Mouse (Mus musculus) ES-E14 (cell line): Measurements from ENCODE around the gene Cldn10. TPM values are rescaled to one million over a fixed set of nuclear protein-coding genes. Genes with fewer than 3 reads are reported as not detected.

Experiments
- DNase-seq: peaks from one replicate; pipeline ENCODE4 v3.0.0-alpha.2; 2013; ENCODE audit warnings: low read depth, low spot score
- H3K27ac ChIP-seq: 2 replicates; pipeline ENCODE4 v1.5.1; 2012; ENCODE audit warnings: low read depth, mild to moderate bottlenecking, low read length, moderate library complexity, mixed read lengths; ENCODE audit not compliant: poor library complexity, insufficient read depth, severe bottlenecking
- H3K36me3 ChIP-seq: 2 replicates; pipeline ENCODE4 v1.6.1; 2012; ENCODE audit warnings: mild to moderate bottlenecking, low read length, moderate library complexity, mixed read lengths; ENCODE audit not compliant: control insufficient read depth, poor library complexity, insufficient read depth, severe bottlenecking
- H3K4me1 ChIP-seq, 2 experiments: fragments of 150-350 bp in 1 of 2; sonication (generic) in 1 of 2; 2 replicates each; pipeline ENCODE4 v1.6.1; 2012; ENCODE audit warnings: low read length in 2 of 2, mild to moderate bottlenecking in 1 of 2, mixed read lengths in 1 of 2; ENCODE audit not compliant: control insufficient read depth in 2 of 2, insufficient read depth in 2 of 2, poor library complexity in 1 of 2
- H3K4me3 ChIP-seq, 2 experiments: fragments of 150-350 bp in 1 of 2; sonication (generic) in 1 of 2; 2 replicates each; pipeline ENCODE4 v1.5.1; 2012; ENCODE audit warnings: low read length in 2 of 2, low read depth in 1 of 2, mild to moderate bottlenecking in 1 of 2, mixed read lengths in 1 of 2; ENCODE audit not compliant: insufficient read depth in 1 of 2, poor library complexity in 1 of 2, severe bottlenecking in 1 of 2
- H3K9ac ChIP-seq: 2 replicates; pipeline ENCODE4 v1.6.1; 2012; ENCODE audit warnings: low read depth, mild to moderate bottlenecking, low read length, mixed read lengths; ENCODE audit not compliant: poor library complexity, insufficient read depth, severe bottlenecking
- H3K9me3 ChIP-seq: fragments of 150-350 bp; sonication (generic); 2 replicates; pipeline ENCODE4 v1.6.1; 2012; ENCODE audit warnings: low read depth, mild to moderate bottlenecking, low read length; ENCODE audit not compliant: control insufficient read depth, insufficient read depth
- CHD2 ChIP-seq: IDR thresholded peaks from 2 replicates; pipeline ENCODE4 v1.6.1; 2014; ENCODE audit warnings: mild to moderate bottlenecking, low read depth, low read length, inconsistent platforms
- HCFC1 ChIP-seq: IDR thresholded peaks from 2 replicates; pipeline ENCODE4 v1.6.1; 2012; ENCODE audit warnings: low read length, inconsistent platforms, borderline replicate concordance; ENCODE audit not compliant: insufficient read depth
- MAFK ChIP-seq: IDR thresholded peaks from 2 replicates; pipeline ENCODE4 v1.6.1; 2014; ENCODE audit warnings: mild to moderate bottlenecking, low read depth, low read length, inconsistent platforms; ENCODE audit not compliant: insufficient read depth
- ZC3H11A ChIP-seq: IDR thresholded peaks from 2 replicates; pipeline ENCODE4 v1.6.1; 2012; ENCODE audit warnings: low read depth, mild to moderate bottlenecking, inconsistent platforms, low read length, borderline replicate concordance
- ZNF384 ChIP-seq: IDR thresholded peaks from 2 replicates; pipeline ENCODE4 v1.6.1; 2012; ENCODE audit warnings: low read depth, low read length, inconsistent platforms
- in situ Hi-C, 2 experiments: fragments of 600-800 bp; cut with MboI; formaldehyde crosslinking; loops; one replicate each; pipeline ENCODE4 v1.15.1; 2025; ENCODE audit warnings: low sequenced_read_pairs in 2 of 2, inconsistent platforms in 1 of 2; ENCODE audit not compliant: unreplicated experiment in 2 of 2
- total RNA-seq: library from RNA; depleted of rRNA; stranded (reverse); fragments of 300-350 nt; gene quantifications from 2 replicates; pipeline ENCODE4 v1.2.3, GENCODE M21; 2012

Cldn10 gene
- total RNA-seq, 1 experiment: 0.09 TPM

- Histone ChIP-seq H3K4me1 (peaks cover 0 to 2% of the 10 kb centered on the region in 2 experiments; a peak in 2 of 4 replicates), H3K9ac (no peak overlapping the region), H3K27ac (no peak overlapping the region), H3K9me3 (no peaks in the 10 kb centered on the region), H3K36me3 (peaks cover 14% of the 10 kb centered on the region; the same call in 1 of the 2 replicates), H3K4me3 (no peak overlapping the region)
- TF ChIP-seq HCFC1: no peak
- TF ChIP-seq CHD2: no peak
- TF ChIP-seq ZC3H11A: no peak
- TF ChIP-seq MAFK: no peak
- no peak for TF ChIP-seq ZNF384
- no peak for DNase-seq
- in situ Hi-C loops: no loop called here
These were observed 90.7 kb downstream of the Cldn10 start for GRCm38 (mm10) chr14:118878346-118878910.

- 0 out of 2 replicates have a peak, but pooled peaks have one; percentile 19 for TF ChIP-seq ZNF384
- TF ChIP-seq MAFK: no peak
- no peak for TF ChIP-seq HCFC1
- Histone ChIP-seq H3K4me1 (peaks cover 0 to 2% of the 10 kb centered on the region in 2 experiments; a peak in 2 of 4 replicates), H3K36me3 (peaks cover 10% of the 10 kb centered on the region; the same call in 1 of the 2 replicates), H3K9ac (no peak overlapping the region), H3K27ac (no peak overlapping the region), H3K4me3 (no peak overlapping the region), H3K9me3 (no peaks in the 10 kb centered on the region)
- in situ Hi-C loops: no loop called here
- no peak for DNase-seq
These were observed 93.0 kb downstream of the Cldn10 start for GRCm38 (mm10) chr14:118880696-118881095.

- in situ Hi-C loops: no loop called here
- H3K36me3 ChIP-seq: peaks cover 8% of the 10 kb centered on the region; the same call in 1 of the 2 replicates
- H3K4me3 ChIP-seq: no peak overlapping the region
- no peak for DNase-seq
- no peaks in the 10 kb centered on the region for H3K9me3 ChIP-seq
- H3K9ac ChIP-seq: no peak overlapping the region
- TF ChIP-seq MAFK (no peak), CHD2 (no peak), ZC3H11A (no peak), HCFC1 (no peak), ZNF384 (no peak)
- no peak overlapping the region for H3K27ac ChIP-seq
- H3K4me1 ChIP-seq: no peaks in the 10 kb centered on the region; a peak in 1 of 4 replicates
These were observed 95.9 kb downstream of the Cldn10 start for GRCm38 (mm10) chr14:118883344-118884249.

GRCm38 (mm10) chr14:118884250-118884556 is 96.5 kb downstream of the Cldn10 start:
- H3K36me3 ChIP-seq: peaks cover 2% of the 10 kb centered on the region
- in situ Hi-C loops: no loop called here
- TF ChIP-seq ZC3H11A (no peak), HCFC1 (no peak), ZNF384 (no peak), CHD2 (no peak), MAFK (no peak)

GRCm38 (mm10) chr14:118890101-118890500 is 102.4 kb downstream of the Cldn10 start:
- in situ Hi-C loops: no loop called here
- TF ChIP-seq HCFC1 (no peak), CHD2 (no peak), ZNF384 (no peak), MAFK (no peak), ZC3H11A (no peak)
- H3K27ac ChIP-seq: no peak overlapping the region
- DNase-seq: no peak
- H3K4me1 ChIP-seq: no peaks in the 10 kb centered on the region
- no peaks in the 10 kb centered on the region; the same call in none of the 2 replicates for H3K36me3 ChIP-seq
- H3K9me3 ChIP-seq: no peaks in the 10 kb centered on the region
- H3K9ac ChIP-seq: no peak overlapping the region
- H3K4me3 ChIP-seq: no peak overlapping the region

More at GRCm38 (mm10) chr14:118884250-118884556, 96.5 kb downstream of the Cldn10 start:
- Histone ChIP-seq H3K4me3 (no peak overlapping the region), H3K27ac (no peak overlapping the region), H3K9ac (no peak overlapping the region), H3K9me3 (no peaks in the 10 kb centered on the region), H3K4me1 (no peaks in the 10 kb centered on the region; a peak in 1 of 4 replicates)
- DNase-seq: no peak
